Mouse (Mus musculus) stomach, embryonic 15.5 days (tissue): ENCODE measurements at regions not wholly inside any gene's neighbourhood (a gene's known extent, or its start where the extent isn't known, plus 50 kb on each side); places are given as distances from the start of the nearest gene placed in this dataset.

ENCODE experiments used
- ATAC-seq: fragments of 200-750 bp; cut with Nextera tagmentation; 2 replicates; pipeline ENCODE4 v1.8.0; 2017; ENCODE audit warnings: low read depth, moderate number of reproducible peaks, moderate TSS enrichment; ENCODE audit not compliant: insufficient read depth, low FRiP score
- H3K27ac ChIP-seq: fragments of 300-500 bp; sonication (generic); 2 replicates; pipeline ENCODE4 v1.5.1; 2015; ENCODE audit warnings: mild to moderate bottlenecking, inconsistent platforms
- H3K27me3 ChIP-seq: fragments of 300-500 bp; sonication (generic); replicated peaks from 2 replicates; pipeline ENCODE4 v1.6.1; 2015; ENCODE audit warnings: inconsistent platforms
- H3K36me3 ChIP-seq: fragments of 300-500 bp; sonication (generic); 2 replicates; pipeline ENCODE4 v1.6.1; 2015; ENCODE audit warnings: inconsistent platforms
- H3K4me1 ChIP-seq: fragments of 300-500 bp; sonication (generic); 2 replicates; pipeline ENCODE4 v1.6.1; 2015; ENCODE audit warnings: inconsistent platforms
- H3K4me2 ChIP-seq: fragments of 300-500 bp; sonication (generic); 2 replicates; pipeline ENCODE4 v1.6.1; 2015; ENCODE audit warnings: mild to moderate bottlenecking, inconsistent platforms
- H3K4me3 ChIP-seq: fragments of 300-500 bp; sonication (generic); replicated peaks from 2 replicates; pipeline ENCODE4 v1.5.1; 2015; ENCODE audit warnings: inconsistent platforms
- H3K9ac ChIP-seq: fragments of 300-500 bp; sonication (generic); 2 replicates; pipeline ENCODE4 v1.6.1; 2015; ENCODE audit warnings: inconsistent platforms
- H3K9me3 ChIP-seq: fragments of 300-500 bp; sonication (generic); 2 replicates; pipeline ENCODE4 v1.6.1; 2016; ENCODE audit warnings: inconsistent platforms
- WGBS: fragments of 180-500 bp; shearing (Covaris S2); methylation state at CpG from one replicate; pipeline ENCODE4 v1.1.7; 2015; 5-methylcytosine and 5-hydroxymethylcytosine counted together

- H3K27me3 ChIP-seq = no peaks in the 10 kb centered on the region
- no peaks in the 10 kb centered on the region for H3K36me3 ChIP-seq
- WGBS = 85% methylated on average over 3 of the region's 3 CpGs
- H3K27ac ChIP-seq = no peak overlapping the region
- H3K4me2 ChIP-seq = no peak overlapping the region
- H3K9ac ChIP-seq = no peak overlapping the region
- ATAC-seq = no peak
- H3K9me3 ChIP-seq = no peaks in the 10 kb centered on the region
- no peak overlapping the region for H3K4me3 ChIP-seq
- H3K4me1 ChIP-seq = no peaks in the 10 kb centered on the region
Measured at GRCm38 (mm10) chr7:133521936-133522335, 80.0 kb downstream of the Tex36 start.

GRCm38 (mm10) chr7:133518926-133519325 is 83.0 kb downstream of the Tex36 start:
- WGBS = 76% methylated on average over 3 of the region's 3 CpGs

GRCm38 (mm10) chr7:133517576-133517975 is 84.4 kb downstream of the Tex36 start:
- Histone ChIP-seq H3K27ac (no peak overlapping the region), H3K4me1 (no peaks in the 10 kb centered on the region), H3K4me2 (no peak overlapping the region), H3K4me3 (no peak overlapping the region), H3K9ac (no peak overlapping the region), H3K9me3 (no peaks in the 10 kb centered on the region), H3K27me3 (no peaks in the 10 kb centered on the region), H3K36me3 (no peaks in the 10 kb centered on the region)
- 86% methylated on average over 5 of the region's 5 CpGs for WGBS
- no peak for ATAC-seq

More at GRCm38 (mm10) chr7:133518926-133519325, 83.0 kb downstream of the Tex36 start:
- Histone ChIP-seq H3K4me1 (no peaks in the 10 kb centered on the region), H3K36me3 (no peaks in the 10 kb centered on the region), H3K9ac (no peak overlapping the region), H3K27ac (no peak overlapping the region), H3K4me3 (no peak overlapping the region), H3K4me2 (no peak overlapping the region), H3K9me3 (no peaks in the 10 kb centered on the region), H3K27me3 (no peaks in the 10 kb centered on the region)
- no peak for ATAC-seq

- H3K36me3 ChIP-seq = no peaks in the 10 kb centered on the region
- 38% methylated on average over 5 of the region's 5 CpGs for WGBS
- no peaks in the 10 kb centered on the region for H3K4me1 ChIP-seq
- no peaks in the 10 kb centered on the region for H3K27me3 ChIP-seq
- ATAC-seq = no peak
- no peak overlapping the region for H3K4me3 ChIP-seq
- no peak overlapping the region for H3K9ac ChIP-seq
- no peak overlapping the region for H3K4me2 ChIP-seq
- no peak overlapping the region for H3K27ac ChIP-seq
- H3K9me3 ChIP-seq = no peaks in the 10 kb centered on the region
Measured at GRCm38 (mm10) chr7:133510926-133511325, 91.0 kb downstream of the Tex36 start.

- no peaks in the 10 kb centered on the region for H3K9me3 ChIP-seq
- no peak overlapping the region for H3K9ac ChIP-seq
- no peak for ATAC-seq
- H3K27ac ChIP-seq = no peak overlapping the region
- H3K4me2 ChIP-seq = no peak overlapping the region
- no peak overlapping the region for H3K4me3 ChIP-seq
- H3K36me3 ChIP-seq = no peaks in the 10 kb centered on the region
- no peaks in the 10 kb centered on the region for H3K27me3 ChIP-seq
- WGBS = 58% methylated on average over 4 of the region's 4 CpGs
- no peaks in the 10 kb centered on the region for H3K4me1 ChIP-seq
Measured at GRCm38 (mm10) chr7:133509486-133509885, 92.5 kb downstream of the Tex36 start.

- no peaks in the 10 kb centered on the region for H3K27me3 ChIP-seq
- WGBS = 70% methylated on average over 11 of the region's 11 CpGs
- no peak overlapping the region for H3K4me2 ChIP-seq
- H3K9me3 ChIP-seq = no peaks in the 10 kb centered on the region
- H3K4me1 ChIP-seq = no peaks in the 10 kb centered on the region
- no peak overlapping the region for H3K27ac ChIP-seq
- H3K4me3 ChIP-seq = no peak overlapping the region
- ATAC-seq = no peak
- no peak overlapping the region for H3K9ac ChIP-seq
- no peaks in the 10 kb centered on the region for H3K36me3 ChIP-seq
Measured at GRCm38 (mm10) chr7:133508370-133509012, 93.5 kb downstream of the Tex36 start.

GRCm38 (mm10) chr7:133505628-133506027 is 96.3 kb downstream of the Tex36 start:
- H3K36me3 ChIP-seq = no peaks in the 10 kb centered on the region
- 85% methylated on average over 2 of the region's 2 CpGs for WGBS
- H3K4me2 ChIP-seq = no peak overlapping the region
- no peak overlapping the region for H3K9ac ChIP-seq
- no peak for ATAC-seq
- H3K9me3 ChIP-seq = no peaks in the 10 kb centered on the region
- H3K27ac ChIP-seq = no peak overlapping the region
- no peak overlapping the region for H3K4me3 ChIP-seq
- H3K27me3 ChIP-seq = no peaks in the 10 kb centered on the region
- H3K4me1 ChIP-seq = no peaks in the 10 kb centered on the region

GRCm38 (mm10) chr7:133503946-133504345 is 98.0 kb downstream of the Tex36 start:
- no peak overlapping the region for H3K4me2 ChIP-seq
- H3K9me3 ChIP-seq = no peaks in the 10 kb centered on the region
- no peak overlapping the region for H3K9ac ChIP-seq
- no peak overlapping the region for H3K27ac ChIP-seq
- H3K36me3 ChIP-seq = no peaks in the 10 kb centered on the region
- H3K27me3 ChIP-seq = no peaks in the 10 kb centered on the region
- no peak for ATAC-seq
- no peaks in the 10 kb centered on the region for H3K4me1 ChIP-seq
- WGBS = 80% methylated on average over 5 of the region's 5 CpGs
- no peak overlapping the region for H3K4me3 ChIP-seq

- Histone ChIP-seq H3K4me1 (no peaks in the 10 kb centered on the region), H3K4me2 (no peak overlapping the region), H3K27ac (no peak overlapping the region), H3K9ac (no peak overlapping the region), H3K27me3 (no peaks in the 10 kb centered on the region), H3K4me3 (no peak overlapping the region), H3K36me3 (no peaks in the 10 kb centered on the region), H3K9me3 (no peaks in the 10 kb centered on the region)
- ATAC-seq = no peak
- WGBS = 62% methylated on average over 4 of the region's 4 CpGs
Measured at GRCm38 (mm10) chr7:133502731-133503130, 99.2 kb downstream of the Tex36 start.

GRCm38 (mm10) chr7:133497551-133497950 is 104.4 kb downstream of the Tex36 start:
- no peak overlapping the region for H3K9ac ChIP-seq
- no peaks in the 10 kb centered on the region for H3K9me3 ChIP-seq
- H3K27ac ChIP-seq = no peak overlapping the region
- ATAC-seq = no peak
- H3K27me3 ChIP-seq = no peaks in the 10 kb centered on the region
- no peaks in the 10 kb centered on the region for H3K4me1 ChIP-seq
- H3K4me2 ChIP-seq = no peak overlapping the region
- WGBS = 97% methylated on average over 3 of the region's 3 CpGs
- H3K4me3 ChIP-seq = no peak overlapping the region
- no peaks in the 10 kb centered on the region for H3K36me3 ChIP-seq

- no peak overlapping the region for H3K27ac ChIP-seq
- H3K4me3 ChIP-seq = no peak overlapping the region
- no peak for ATAC-seq
- no peaks in the 10 kb centered on the region for H3K4me1 ChIP-seq
- 67% methylated on average over 8 of the region's 8 CpGs for WGBS
- H3K36me3 ChIP-seq = no peaks in the 10 kb centered on the region
- no peak overlapping the region for H3K9ac ChIP-seq
- no peaks in the 10 kb centered on the region for H3K27me3 ChIP-seq
- no peaks in the 10 kb centered on the region for H3K9me3 ChIP-seq
- H3K4me2 ChIP-seq = no peak overlapping the region
Measured at GRCm38 (mm10) chr7:133494982-133495550, 106.9 kb downstream of the Tex36 start.

GRCm38 (mm10) chr7:133494256-133494981 is 107.5 kb downstream of the Tex36 start:
- Histone ChIP-seq H3K4me3 (no peak overlapping the region), H3K27me3 (no peaks in the 10 kb centered on the region), H3K4me2 (no peak overlapping the region), H3K9ac (no peak overlapping the region), H3K36me3 (no peaks in the 10 kb centered on the region), H3K9me3 (no peaks in the 10 kb centered on the region), H3K27ac (no peak overlapping the region), H3K4me1 (no peaks in the 10 kb centered on the region)
- ATAC-seq = no peak
- 61% methylated on average over 10 of the region's 10 CpGs for WGBS
